Mouse (Mus musculus): ENCODE results near the gene Olfr1206. TPM values are rescaled to one million over a fixed set of nuclear protein-coding genes. Genes with fewer than 3 reads are reported as not detected.

The Olfr1206 gene
- under 1 TPM in 1 of 2 experiments, not detected in 1; 0.61 TPM for polyA plus RNA-seq (2017; shearing (Covaris generic))

GRCm38 (mm10) chr2:88862931-88863330 is at the start of gene Olfr1206:
Gene Olfr1206, plus strand, starts transcription at chr2:88863231.

DNA sequence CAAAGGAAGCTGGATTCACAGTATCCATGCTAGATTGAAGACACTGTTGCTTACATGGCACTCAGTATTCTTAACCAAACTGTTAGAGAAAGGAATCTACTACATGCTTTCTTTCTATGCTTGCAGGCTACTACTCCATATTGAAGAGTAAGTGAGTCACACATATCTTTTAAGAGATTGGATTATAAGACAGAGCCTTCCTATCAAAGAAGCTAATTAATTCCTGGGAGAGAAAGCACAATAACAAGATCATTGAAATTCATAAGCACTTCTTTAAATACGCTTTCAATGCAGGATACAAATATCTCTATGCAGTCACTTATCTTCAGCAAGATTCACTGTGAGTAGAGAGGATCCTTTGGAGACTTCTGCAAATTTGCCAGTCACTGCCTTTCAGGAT is 48.8 kb upstream of the Olfr1206 start, which contains the start of gene Olfr1202:
TSS of gene Olfr1202 (plus strand) at position 301 of the 400 bp plus-strand sequence.

GRCm38 (mm10) chr2:88829437-88829836 is 33.6 kb upstream of the Olfr1206 start, which contains the start of gene Olfr1205:
Gene Olfr1205, plus strand, starts transcription at chr2:88829737.

DNA sequence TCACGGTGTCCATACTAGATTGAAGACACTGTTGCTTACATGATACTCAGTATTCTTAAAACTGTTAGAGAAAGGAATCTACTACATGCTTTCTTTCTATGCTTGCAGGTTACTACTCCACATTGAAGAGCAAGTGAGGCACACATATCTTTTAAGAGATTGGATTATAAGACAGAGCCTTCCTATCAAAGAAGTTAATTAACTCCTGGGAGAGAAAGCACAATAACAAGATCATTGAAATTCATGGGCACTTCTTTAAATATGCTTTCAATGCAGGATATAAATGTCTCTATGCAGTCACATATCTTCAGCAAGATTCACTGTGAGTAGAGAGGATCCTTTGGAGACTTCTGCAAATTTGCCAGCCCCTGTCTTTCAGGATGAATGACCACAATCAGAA is 14.0 kb upstream of the Olfr1206 start, which contains the start of gene Olfr1204:
TSS of gene Olfr1204 (plus strand) at position 301 of the 400 bp plus-strand sequence.

DNA sequence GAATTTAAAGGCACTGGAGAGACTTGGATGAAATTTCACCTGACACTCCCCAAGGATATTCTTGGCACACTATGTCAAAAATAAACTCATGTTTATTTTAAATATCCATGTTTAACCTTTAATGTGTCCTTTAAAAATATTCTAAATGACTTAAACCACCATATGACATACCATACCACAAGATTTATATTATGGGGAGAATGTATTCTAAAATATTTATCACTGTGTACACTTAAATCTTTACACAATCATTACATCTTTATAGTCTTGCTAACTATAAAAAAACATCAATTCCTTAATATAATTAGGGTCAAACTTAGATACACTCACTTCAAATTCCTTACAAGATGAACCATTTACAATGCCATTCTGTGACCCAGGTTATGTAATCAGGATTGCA is 39.2 kb downstream of the Olfr1206 start, which contains the start of gene Olfr1208:
TSS of gene Olfr1208 (minus strand) at position 101 of the 400 bp plus-strand sequence.

DNA sequence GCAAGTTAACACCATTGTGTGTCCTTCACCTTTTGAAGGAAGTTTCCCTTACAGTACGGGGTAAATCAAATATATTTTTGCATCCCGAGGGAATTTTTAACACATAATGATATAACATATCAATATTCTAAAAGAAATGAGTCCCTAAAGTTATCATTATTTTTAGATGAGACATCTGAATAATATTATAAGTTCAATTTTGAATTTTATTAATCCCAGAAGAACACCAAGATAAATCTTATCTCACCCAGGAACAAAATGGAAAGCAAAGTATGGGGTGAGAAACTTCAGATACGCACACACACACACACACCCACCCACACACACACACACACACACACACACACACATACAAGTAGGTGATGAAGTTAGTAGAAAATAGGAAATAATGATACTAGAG is 52.0 kb downstream of the Olfr1206 start, which contains the start of gene Olfr1209:
TSS of gene Olfr1209 (minus strand) at position 101 of the 400 bp plus-strand sequence.

Other genes starting within 250 kb of the Olfr1206 start
- gene Olfr1191-ps1, start 222.7 kb upstream of the Olfr1206 start, polyA plus RNA-seq (2017; shearing (Covaris generic)): under 1 TPM in 1 of 2 experiments, not detected in 1; 0.34 TPM
- under 1 TPM in 1 of 2 experiments, not detected in 1; 0.21 TPM for gene Olfr1192-ps1, start 214.7 kb upstream of the Olfr1206 start, polyA plus RNA-seq (2017; shearing (Covaris generic))
- under 1 TPM; 0.16 to 0.23 TPM for gene Olfr1193, start 187.6 kb upstream of the Olfr1206 start, polyA plus RNA-seq (2017; shearing (Covaris generic))
- under 1 TPM; 0.28 to 0.33 TPM for gene Olfr1195, start 174.0 kb upstream of the Olfr1206 start, polyA plus RNA-seq (2017; shearing (Covaris generic))
- not detected for gene Olfr1196, start 158.6 kb upstream of the Olfr1206 start, polyA plus RNA-seq (2017; shearing (Covaris generic))
- gene Olfr1197, start 130.9 kb upstream of the Olfr1206 start, polyA plus RNA-seq (2017; shearing (Covaris generic)): 1 to 10 TPM in 1 of 2 experiments, not detected in 1; 1.5 TPM
- gene Olfr1198, start 111.9 kb upstream of the Olfr1206 start, polyA plus RNA-seq (2017; shearing (Covaris generic)): under 1 TPM in 1 of 2 experiments, not detected in 1; 0.12 TPM
- gene Olfr1199, start 102.8 kb upstream of the Olfr1206 start, polyA plus RNA-seq (2017; shearing (Covaris generic)): not detected
- not detected for gene Olfr1200, start 92.7 kb upstream of the Olfr1206 start, polyA plus RNA-seq (2017; shearing (Covaris generic))
- gene Olfr1201, start 70.2 kb upstream of the Olfr1206 start, polyA plus RNA-seq (2017; shearing (Covaris generic)): not detected
- gene Olfr1202, start 48.7 kb upstream of the Olfr1206 start, polyA plus RNA-seq (2017; shearing (Covaris generic)): under 1 TPM in 1 of 2 experiments, not detected in 1; 0.04 TPM
- 1 to 10 TPM in 1 of 2 experiments, under 1 TPM in 1; 0.17 to 1.2 TPM for gene Olfr1205, start 33.5 kb upstream of the Olfr1206 start, polyA plus RNA-seq (2017; shearing (Covaris generic))
- under 1 TPM in 1 of 2 experiments, not detected in 1; 0.06 TPM for gene Olfr1204, start 13.9 kb upstream of the Olfr1206 start, polyA plus RNA-seq (2017; shearing (Covaris generic))
- 1 to 10 TPM in 1 of 2 experiments, not detected in 1; 1.9 TPM for gene Olfr1208, start 39.1 kb downstream of the Olfr1206 start, polyA plus RNA-seq (2017; shearing (Covaris generic))
- under 1 TPM; 0.04 to 0.37 TPM for gene Olfr1209, start 51.9 kb downstream of the Olfr1206 start, polyA plus RNA-seq (2017; shearing (Covaris generic))
- not detected for gene Olfr1211, start 74.9 kb downstream of the Olfr1206 start, polyA plus RNA-seq (2017; shearing (Covaris generic))
- under 1 TPM in 1 of 2 experiments, not detected in 1; 0.16 TPM for gene Olfr1212, start 90.7 kb downstream of the Olfr1206 start, polyA plus RNA-seq (2017; shearing (Covaris generic))
- gene Gm13762, start 117.0 kb downstream of the Olfr1206 start, polyA plus RNA-seq (2017; shearing (Covaris generic)): not detected
- under 1 TPM in 1 of 2 experiments, not detected in 1; 0.23 TPM for gene Olfr1214, start 129.4 kb downstream of the Olfr1206 start, polyA plus RNA-seq (2017; shearing (Covaris generic))
- gene Olfr1215, start 143.7 kb downstream of the Olfr1206 start, polyA plus RNA-seq (2017; shearing (Covaris generic)): under 1 TPM; 0.49 to 0.53 TPM
- gene Olfr1216, start 155.1 kb downstream of the Olfr1206 start, polyA plus RNA-seq (2017; shearing (Covaris generic)): not detected
- gene Olfr1217, start 168.8 kb downstream of the Olfr1206 start, polyA plus RNA-seq (2017; shearing (Covaris generic)): under 1 TPM; 0.07 to 0.11 TPM
- not detected for gene Olfr1218, start 198.0 kb downstream of the Olfr1206 start, polyA plus RNA-seq (2017; shearing (Covaris generic))
- gene Olfr1219, start 220.3 kb downstream of the Olfr1206 start, polyA plus RNA-seq (2017; shearing (Covaris generic)): not detected
- under 1 TPM; 0.08 to 0.62 TPM for gene Olfr1220, start 243.6 kb downstream of the Olfr1206 start, polyA plus RNA-seq (2017; shearing (Covaris generic))

Data from inflammation-experienced regulatory T-cells (primary cell).